9 mouse cellular contexts compared by ENCODE assay signal in the genomic region with DNA sequence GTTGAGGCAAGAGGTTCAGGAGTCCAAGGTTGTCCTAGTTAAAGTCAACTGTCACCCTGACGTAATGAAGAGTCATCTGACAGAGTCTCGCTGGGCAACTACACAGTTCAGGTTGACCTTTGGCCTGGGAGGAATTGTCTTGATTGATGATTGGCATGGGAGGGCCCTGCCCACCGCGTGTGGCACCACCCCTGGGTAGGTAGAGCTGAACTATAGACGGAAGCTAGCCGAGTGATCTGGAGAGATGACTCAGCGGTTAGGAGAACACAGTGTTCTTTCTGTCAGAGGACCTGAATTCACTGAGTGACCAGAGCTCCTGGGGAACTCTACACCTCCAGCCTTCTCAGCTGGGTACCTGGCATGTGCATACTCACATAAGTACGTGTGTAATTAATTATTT. TPM values are rescaled to one million over a fixed set of nuclear protein-coding genes. Genes with fewer than 3 reads are reported as not detected.
A peak's percentile ranks its signal among the peaks of the same experiment; 100 is the strongest.
DNase-seq lines count a peak whose midpoint lies in the region; ATAC-seq and TF ChIP-seq lines count a peak whose summit lies in the region.
"Had no signal": no experiment of that assay in that cellular context is flagged by ENCODE, and none has a peak within 500 bp of the region (broad histone marks: within the 10 kb centered on the region; RNA-seq: fewer than 3 reads in every experiment).

No protein-coding gene starts in this region.

- peaks cover 14% of the 10 kb centered on the region for H3K36me3 ChIP-seq in E14TG2a.4 (ENCODE audit: insufficient read depth, low read length)
- H3K36me3 ChIP-seq in kidney, embryonic 16.5 days (ENCODE audit: insufficient read depth, low read length): no peaks in the 10 kb centered on the region
- H3K36me3 ChIP-seq: hindbrain, embryonic 13.5 days had no signal

- DNase-seq in adrenal gland, postnatal 10 days: peak; percentile 73
- DNase-seq in lung, postnatal 25 days (ENCODE audit: low spot score): peak; percentile 87
- no peak for DNase-seq in layer of hippocampus, adult 18-20 months (ENCODE audit: low spot score in 2 of 2)
- no peak for DNase-seq in cerebellum, adult 11-12 months
- no peak for DNase-seq in left cerebral cortex, postnatal 36 days (ENCODE audit: low spot score in 2 of 2)
- no peak for DNase-seq in heart, adult 18-20 months

- 38% methylated on average over 8 of the region's 8 CpGs for WGBS in kidney, embryonic 16.5 days

- 0 out of 2 replicates have a peak, but pooled peaks have one; percentile 19 for ATAC-seq in kidney, embryonic 16.5 days (ENCODE audit: low FRiP score, low TSS enrichment)

- intact Hi-C loops in left cerebral cortex, postnatal 36 days (cut with DNase I): loop anchor here (5.0 kb wide), 1 partner anchor 139 kb away; the partner anchor contains the start of gene Hectd3

- no peak overlapping the region for H3K4me2 ChIP-seq in kidney, embryonic 16.5 days (replicated peaks; ENCODE audit: low read depth, low read length)
- H3K4me2 ChIP-seq: hindbrain, embryonic 13.5 days had no signal

- H3K27ac ChIP-seq in kidney, embryonic 16.5 days (ENCODE audit: low read length): no peak overlapping the region
- H3K27ac ChIP-seq: hindbrain, embryonic 13.5 days had no signal

- no peak overlapping the region for H3K9ac ChIP-seq in kidney, embryonic 16.5 days (replicated peaks; ENCODE audit: low read length)
- H3K9ac ChIP-seq: hindbrain, embryonic 13.5 days had no signal

- H3K4me3 ChIP-seq in E14TG2a.4 (replicated peaks; ENCODE audit: low read length): peak overlapping the region; percentile 39
- H3K4me3 ChIP-seq in kidney, embryonic 16.5 days (ENCODE audit: low read length): no peak overlapping the region
- H3K4me3 ChIP-seq: hindbrain, embryonic 13.5 days had no signal

- peaks cover 81% of the 10 kb centered on the region for H3K4me1 ChIP-seq in E14TG2a.4 (replicated peaks; ENCODE audit: low read depth, low read length)
- H3K4me1 ChIP-seq in kidney, embryonic 16.5 days (ENCODE audit: insufficient read depth, low read length): peaks cover 15% of the 10 kb centered on the region

- no peak for TF ChIP-seq CTCF in E14TG2a.4 (conservative IDR thresholded peaks at IDR 0.05; ENCODE audit: low read length)

- no peaks in the 10 kb centered on the region for H3K9me3 ChIP-seq in E14TG2a.4 (ENCODE audit: low read length)
- H3K9me3 ChIP-seq in kidney, embryonic 16.5 days (ENCODE audit: low read length): no peaks in the 10 kb centered on the region
- H3K9me3 ChIP-seq: hindbrain, embryonic 13.5 days had no signal

- H3K27me3 ChIP-seq in E14TG2a.4 (ENCODE audit: insufficient read depth, low read length): peaks cover 11% of the 10 kb centered on the region
- peaks cover 15% of the 10 kb centered on the region for H3K27me3 ChIP-seq in kidney, embryonic 16.5 days (ENCODE audit: insufficient read depth, low read length)

RNA-seq across cellular contexts. Expression of gene Plk3, which starts 2.3 kb away (rescaled TPM):
- total RNA-seq in adrenal gland, postnatal 10 days (2021): 10 to 100 TPM in 1 of 2 experiments, 1 to 10 TPM in 1; 4.2 to 13.5 TPM
- 3.1 and 3.7 TPM in 2 replicates for polyA plus RNA-seq in kidney, embryonic 16.5 days (2015; fragmentation: Nextera tagmentation; extraction: Ambion mirVana)
- 1 to 10 TPM; 8.7 to 9.2 TPM for total RNA-seq in layer of hippocampus, adult 18-20 months (2021)
- 10 to 100 TPM; 12.0 to 13.9 TPM for total RNA-seq in left cerebral cortex, postnatal 36 days (2021)
- 1 to 10 TPM; 1.4 TPM for total RNA-seq in heart, adult 18-20 months (2021)

RNA-seq across cellular contexts. Expression of gene Tctex1d4, which starts 9.4 kb away (rescaled TPM):
- total RNA-seq in adrenal gland, postnatal 10 days (2021): not detected
- polyA plus RNA-seq in kidney, embryonic 16.5 days (2015; fragmentation: Nextera tagmentation; extraction: Ambion mirVana): not detected in 2 replicates
- 1 to 10 TPM in 1 of 2 experiments, under 1 TPM in 1; 0.46 to 1.1 TPM for total RNA-seq in layer of hippocampus, adult 18-20 months (2021)
- total RNA-seq in left cerebral cortex, postnatal 36 days (2021): not detected
- under 1 TPM in 1 of 2 experiments, not detected in 1; 0.64 TPM for total RNA-seq in heart, adult 18-20 months (2021)

RNA-seq across cellular contexts. Expression of gene Btbd19, which starts 10.5 kb away (rescaled TPM):
- 1 to 10 TPM; 6.0 to 6.4 TPM for total RNA-seq in adrenal gland, postnatal 10 days (2021)
- polyA plus RNA-seq in kidney, embryonic 16.5 days (2015; fragmentation: Nextera tagmentation; extraction: Ambion mirVana): 5.1 and 5.3 TPM in 2 replicates
- total RNA-seq in layer of hippocampus, adult 18-20 months (2021): 10 to 100 TPM; 13.9 to 16.9 TPM
- total RNA-seq in left cerebral cortex, postnatal 36 days (2021): 10 to 100 TPM; 12.2 to 12.5 TPM
- total RNA-seq in heart, adult 18-20 months (2021): 1 to 10 TPM; 3.4 to 3.5 TPM

RNA-seq across cellular contexts. Expression of gene Rps8, which starts 20.0 kb away (rescaled TPM):
- 1,000 to 10,000 TPM; 1,173 to 1,206 TPM for total RNA-seq in adrenal gland, postnatal 10 days (2021)
- polyA plus RNA-seq in kidney, embryonic 16.5 days (2015; fragmentation: Nextera tagmentation; extraction: Ambion mirVana): 746 and 795 TPM in 2 replicates
- 100 to 1,000 TPM; 576 to 601 TPM for total RNA-seq in layer of hippocampus, adult 18-20 months (2021)
- total RNA-seq in left cerebral cortex, postnatal 36 days (2021): 100 to 1,000 TPM; 465 to 510 TPM
- 100 to 1,000 TPM; 587 to 633 TPM for total RNA-seq in heart, adult 18-20 months (2021)

RNA-seq across cellular contexts. Expression of gene Ptch2, which starts 40.2 kb away (rescaled TPM):
- 1 to 10 TPM; 5.1 to 7.8 TPM for total RNA-seq in adrenal gland, postnatal 10 days (2021)
- 8.8 and 10.0 TPM in 2 replicates for polyA plus RNA-seq in kidney, embryonic 16.5 days (2015; fragmentation: Nextera tagmentation; extraction: Ambion mirVana)
- 1 to 10 TPM; 1.6 to 1.8 TPM for total RNA-seq in layer of hippocampus, adult 18-20 months (2021)
- 1 to 10 TPM; 1.4 to 1.9 TPM for total RNA-seq in left cerebral cortex, postnatal 36 days (2021)
- total RNA-seq in heart, adult 18-20 months (2021): under 1 TPM; 0.39 to 0.40 TPM

Comparison
In these comparisons a context has a peak if more than half of its experiments do, and no peak if none do; other contexts are left out.
1. DNase-seq: peak in adrenal gland, postnatal 10 days (single experiment) and lung, postnatal 25 days (single experiment); none in layer of hippocampus, adult 18-20 months (0 of 2), cerebellum, adult 11-12 months (single experiment), left cerebral cortex, postnatal 36 days (0 of 2) and heart, adult 18-20 months (0 of 2).